Mouse (Mus musculus): ENCODE data around the gene Ccdc103. TPM values are rescaled to one million over a fixed set of nuclear protein-coding genes. Genes with fewer than 3 reads are reported as not detected.
A peak's percentile ranks its signal among the peaks of the same experiment; 100 is the strongest.

The Ccdc103 gene
- polyA plus RNA-seq, 1 experiment from 2014 or later, result 3.2 TPM

DNA sequence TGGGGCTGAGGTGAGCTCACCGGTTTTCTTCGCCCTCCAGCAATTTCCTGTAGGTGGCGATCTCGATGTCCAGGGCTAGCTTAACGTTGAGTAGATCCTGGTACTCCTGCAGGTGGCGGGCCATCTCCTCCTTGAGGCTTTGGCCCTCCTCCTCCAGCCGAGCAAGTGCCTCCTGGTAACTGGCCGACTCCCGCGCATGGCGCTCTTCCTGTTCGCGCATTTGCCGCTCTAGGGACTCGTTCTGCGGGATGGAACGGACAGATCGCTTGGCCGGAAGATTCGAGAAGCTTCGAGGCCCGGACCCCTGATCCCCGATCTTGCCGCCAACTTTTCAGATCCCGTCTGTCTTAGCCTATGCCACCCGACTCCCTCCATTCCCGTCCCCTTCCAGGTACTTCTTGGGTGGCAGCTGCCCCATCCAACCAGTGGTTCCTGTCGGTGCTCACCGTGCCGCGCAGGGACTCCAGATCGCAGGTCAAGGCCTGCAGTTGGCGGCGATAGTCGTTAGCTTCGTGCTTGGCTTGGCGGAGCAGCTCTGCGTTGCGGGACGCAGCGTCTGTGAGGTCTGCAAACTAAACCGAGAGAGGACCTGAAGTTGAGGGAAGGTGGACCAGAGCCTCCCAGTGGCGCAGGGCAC lies 12.1 kb downstream of the Ccdc103 start:
- H3K4me1 ChIP-seq, result peaks cover 8% of the 10 kb centered on the region; the same call in 1 of the 2 replicates
- no peaks in the 10 kb centered on the region for H3K36me3 ChIP-seq
- H3K9ac ChIP-seq, result peak overlapping the region; percentile 46
- peaks cover 52% of the 10 kb centered on the region for H3K27me3 ChIP-seq
- H3K27ac ChIP-seq, result no peak overlapping the region
- H3K4me2 ChIP-seq, result peak overlapping the region; percentile 74
- peak; percentile 55; the same call in 1 of the 2 replicates for ATAC-seq (ENCODE audit: borderline replicate concordance, extremely low read depth, low FRiP score, low TSS enrichment)
- 2% methylated on average over 43 of the region's 43 CpGs for WGBS
- H3K4me3 ChIP-seq, result peak overlapping the region; percentile 37
- no peaks in the 10 kb centered on the region for H3K9me3 ChIP-seq

DNA sequence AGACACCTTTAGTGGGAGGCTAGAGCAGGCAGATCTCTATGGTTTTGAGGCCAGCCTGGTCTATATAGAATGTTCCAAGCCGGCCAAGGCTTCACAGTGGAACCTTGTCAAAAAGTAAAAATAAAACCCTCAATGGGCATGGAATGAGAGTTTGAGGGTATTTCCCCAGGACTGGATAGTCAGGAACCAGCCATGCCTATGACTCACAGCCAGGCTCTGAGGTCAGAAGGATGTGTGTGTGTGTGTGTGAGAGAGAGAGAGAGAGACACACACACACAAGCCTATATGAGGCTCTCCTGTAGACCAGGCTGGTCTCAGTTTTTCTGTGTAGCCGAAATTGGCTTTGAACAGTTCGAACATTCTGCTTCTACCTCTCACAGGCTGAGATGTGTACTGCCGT lies 13.7 kb downstream of the Ccdc103 start:
- peaks cover 8% of the 10 kb centered on the region; the same call in 1 of the 2 replicates for H3K4me1 ChIP-seq
- H3K4me2 ChIP-seq, result no peak overlapping the region
- no peaks in the 10 kb centered on the region for H3K36me3 ChIP-seq
- no peak overlapping the region for H3K27ac ChIP-seq
- H3K27me3 ChIP-seq, result peaks cover 49% of the 10 kb centered on the region
- ATAC-seq (ENCODE audit: borderline replicate concordance, extremely low read depth, low FRiP score, low TSS enrichment), result no peak
- 87% methylated on average over 4 of the region's 4 CpGs for WGBS
- H3K9ac ChIP-seq, result no peak overlapping the region
- H3K4me3 ChIP-seq, result no peak overlapping the region
- no peaks in the 10 kb centered on the region for H3K9me3 ChIP-seq

DNA sequence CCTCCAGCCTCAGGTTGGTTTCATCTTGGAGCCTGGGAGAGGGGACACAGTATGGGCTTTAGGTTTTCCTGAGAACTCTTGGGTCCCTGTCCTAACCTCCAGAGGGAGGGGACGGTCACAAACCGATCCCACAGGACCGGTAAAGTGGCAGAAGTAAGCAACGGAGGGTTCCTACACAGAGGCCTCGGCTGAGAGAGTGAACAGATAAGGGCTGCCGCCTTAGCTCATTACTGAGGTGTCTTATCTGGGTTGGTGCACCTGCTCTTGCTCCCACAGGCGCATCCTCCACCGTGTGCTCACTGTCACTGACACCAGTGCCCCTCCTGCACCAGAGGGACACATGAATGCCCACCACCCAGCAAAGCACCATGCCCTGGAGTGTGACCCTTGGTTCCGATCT lies 14.8 kb downstream of the Ccdc103 start:
- H3K36me3 ChIP-seq, result no peaks in the 10 kb centered on the region
- WGBS, result 42% methylated on average over 9 of the region's 9 CpGs
- no peak for ATAC-seq (ENCODE audit: borderline replicate concordance, extremely low read depth, low FRiP score, low TSS enrichment)
- no peaks in the 10 kb centered on the region for H3K9me3 ChIP-seq
- H3K27me3 ChIP-seq, result peaks cover 49% of the 10 kb centered on the region
- no peak overlapping the region for H3K4me3 ChIP-seq
- H3K9ac ChIP-seq, result no peak overlapping the region
- H3K27ac ChIP-seq, result no peak overlapping the region
- no peak overlapping the region for H3K4me2 ChIP-seq
- H3K4me1 ChIP-seq, result peaks cover 8% of the 10 kb centered on the region; the same call in 1 of the 2 replicates

DNA sequence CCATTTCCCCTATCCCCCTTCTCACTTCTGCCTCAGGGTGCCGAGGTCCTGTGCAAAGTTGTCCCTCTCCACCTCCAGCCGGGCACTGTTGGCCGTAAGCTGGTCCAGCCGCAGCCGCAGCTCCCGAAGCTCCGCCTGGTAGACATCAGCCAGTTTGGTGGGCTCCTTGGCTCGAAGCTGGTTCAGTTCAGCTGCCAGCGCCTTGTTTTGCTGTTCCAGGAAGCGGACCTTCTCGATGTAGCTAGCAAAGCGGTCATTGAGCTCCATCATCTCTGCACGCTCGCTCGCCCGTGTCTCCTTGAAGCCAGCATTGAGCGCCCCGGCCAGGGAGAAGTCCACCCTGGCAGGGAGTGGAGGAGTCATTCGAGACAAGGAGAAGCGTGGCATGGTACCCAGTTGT lies 15.6 kb downstream of the Ccdc103 start:
- Histone ChIP-seq H3K27me3 (peaks cover 47% of the 10 kb centered on the region), H3K4me3 (no peak overlapping the region), H3K27ac (no peak overlapping the region), H3K4me1 (peaks cover 8% of the 10 kb centered on the region), H3K36me3 (no peaks in the 10 kb centered on the region), H3K9ac (no peak overlapping the region), H3K4me2 (no peak overlapping the region), H3K9me3 (no peaks in the 10 kb centered on the region)
- no peak for ATAC-seq (ENCODE audit: borderline replicate concordance, extremely low read depth, low FRiP score, low TSS enrichment)
- WGBS, result 69% methylated on average over 20 of the region's 20 CpGs

DNA sequence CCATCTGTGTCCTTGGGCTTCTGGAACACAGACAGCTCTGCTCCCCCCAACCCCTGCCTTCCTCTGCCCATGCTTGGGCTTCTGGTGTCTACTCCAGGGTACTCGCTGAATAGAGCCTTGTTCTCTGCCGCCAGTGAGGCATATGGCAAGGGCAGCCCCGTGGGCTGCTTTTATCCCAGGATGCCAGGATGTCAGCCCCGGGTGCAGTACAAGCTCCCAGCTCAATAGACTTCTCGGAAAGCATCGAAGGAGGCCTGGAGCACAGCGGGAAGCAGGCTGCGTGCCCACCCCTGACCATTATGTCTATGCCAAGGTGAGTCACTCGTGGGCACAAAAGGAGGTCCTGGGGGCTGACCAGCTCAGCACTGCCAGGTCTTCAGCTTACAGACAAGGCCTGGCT lies 17.4 kb downstream of the Ccdc103 start:
- Histone ChIP-seq H3K9me3 (no peaks in the 10 kb centered on the region), H3K4me3 (no peak overlapping the region), H3K4me2 (no peak overlapping the region), H3K9ac (no peak overlapping the region), H3K27ac (no peak overlapping the region), H3K27me3 (peaks cover 33% of the 10 kb centered on the region), H3K4me1 (peaks cover 1% of the 10 kb centered on the region; the same call in 1 of the 2 replicates), H3K36me3 (no peaks in the 10 kb centered on the region)
- no peak for ATAC-seq (ENCODE audit: borderline replicate concordance, extremely low read depth, low FRiP score, low TSS enrichment)
- WGBS, result 75% methylated on average over 9 of the region's 9 CpGs

DNA sequence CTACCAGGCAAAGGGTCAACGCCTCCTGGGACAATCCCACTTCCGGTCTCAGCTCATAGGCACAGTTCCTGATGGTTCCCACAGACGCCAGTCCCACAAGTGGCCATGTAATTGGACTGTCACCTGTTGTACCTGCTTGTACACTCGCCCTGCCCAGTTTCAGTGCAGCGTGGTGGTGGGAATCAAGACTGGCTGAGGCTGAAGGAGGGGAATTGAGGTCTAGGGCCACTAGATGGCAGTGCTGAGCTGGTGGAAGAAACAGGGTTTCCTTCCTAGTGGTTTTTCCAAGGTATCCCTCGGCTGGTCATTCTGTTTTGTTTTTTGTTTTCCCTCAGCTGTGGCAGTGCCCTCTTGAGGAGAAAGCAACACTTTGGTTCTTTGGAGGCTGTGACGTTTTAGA lies 19.8 kb downstream of the Ccdc103 start, which contains the start of gene Gfap:
Gene Gfap (minus strand): TSS at position 150 of the 400 bp plus-strand sequence.
- H3K9me3 ChIP-seq, result no peaks in the 10 kb centered on the region
- peaks cover 10% of the 10 kb centered on the region for H3K27me3 ChIP-seq
- peaks cover 10% of the 10 kb centered on the region for H3K36me3 ChIP-seq
- WGBS, result 10% methylated on average over 7 of the region's 7 CpGs
- H3K4me1 ChIP-seq, result no peaks in the 10 kb centered on the region; the same call in 1 of the 2 replicates
- no peak within 1 kb of the TSS for H3K4me2 ChIP-seq
- no peak for ATAC-seq (ENCODE audit: borderline replicate concordance, extremely low read depth, low FRiP score, low TSS enrichment)
- H3K4me3 ChIP-seq, result no peak within 1 kb of the TSS
- no peak within 1 kb of the TSS for H3K27ac ChIP-seq
- H3K9ac ChIP-seq, result no peak within 1 kb of the TSS

DNA sequence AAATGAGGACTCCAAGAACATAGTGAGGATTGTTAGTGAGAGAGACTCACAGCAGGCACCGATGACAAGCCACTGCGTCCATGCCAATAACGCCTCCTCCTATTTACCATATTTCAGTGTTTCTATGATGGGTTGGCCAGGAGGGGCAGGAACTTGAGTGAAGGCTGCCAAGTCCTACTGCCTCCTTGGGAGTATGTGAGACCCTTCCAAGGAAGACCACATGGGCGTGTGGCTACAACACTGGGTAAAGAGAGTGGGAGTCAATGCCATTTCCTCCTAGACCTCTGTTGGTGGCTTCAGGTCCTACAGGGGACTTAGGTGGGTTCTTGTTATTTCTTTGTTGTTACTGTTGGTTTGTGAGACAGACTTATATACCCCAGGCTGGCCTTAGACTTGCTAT lies 20.2 kb downstream of the Ccdc103 start:
- Histone ChIP-seq H3K27me3 (peaks cover 5% of the 10 kb centered on the region), H3K36me3 (peaks cover 15% of the 10 kb centered on the region), H3K27ac (no peak overlapping the region), H3K9me3 (no peaks in the 10 kb centered on the region), H3K4me3 (no peak overlapping the region), H3K9ac (no peak overlapping the region), H3K4me2 (no peak overlapping the region), H3K4me1 (no peaks in the 10 kb centered on the region; the same call in 1 of the 2 replicates)
- WGBS, result 54% methylated on average over 4 of the region's 4 CpGs
- ATAC-seq (ENCODE audit: borderline replicate concordance, extremely low read depth, low FRiP score, low TSS enrichment), result peak; percentile 19; the same call in 1 of the 2 replicates

DNA sequence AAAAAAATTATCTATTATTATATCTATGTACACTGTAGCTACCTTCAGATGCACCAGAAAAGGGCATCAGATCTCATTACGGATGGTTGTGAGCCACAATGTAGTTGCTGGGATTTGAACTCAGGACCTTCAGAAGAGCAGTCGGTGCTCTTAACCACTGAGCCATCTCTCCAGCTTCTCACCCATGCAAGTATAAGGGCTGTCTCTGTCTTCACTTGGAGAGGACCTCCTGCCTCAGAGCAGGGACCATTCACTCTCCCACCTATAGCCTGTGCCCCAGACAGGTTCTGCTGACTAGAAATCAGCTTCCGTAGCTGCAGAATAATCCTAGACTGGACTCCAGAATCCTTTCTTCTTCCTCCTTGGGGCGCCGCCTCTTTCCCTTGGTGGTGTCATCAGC lies 21.1 kb downstream of the Ccdc103 start:
- Histone ChIP-seq H3K9ac (no peak overlapping the region), H3K36me3 (peaks cover 24% of the 10 kb centered on the region), H3K4me2 (no peak overlapping the region), H3K4me1 (no peaks in the 10 kb centered on the region; the same call in 1 of the 2 replicates), H3K27ac (no peak overlapping the region), H3K4me3 (no peak overlapping the region), H3K27me3 (no peaks in the 10 kb centered on the region), H3K9me3 (no peaks in the 10 kb centered on the region)
- no peak for ATAC-seq (ENCODE audit: borderline replicate concordance, extremely low read depth, low FRiP score, low TSS enrichment)
- WGBS, result 75% methylated on average over 5 of the region's 5 CpGs

DNA sequence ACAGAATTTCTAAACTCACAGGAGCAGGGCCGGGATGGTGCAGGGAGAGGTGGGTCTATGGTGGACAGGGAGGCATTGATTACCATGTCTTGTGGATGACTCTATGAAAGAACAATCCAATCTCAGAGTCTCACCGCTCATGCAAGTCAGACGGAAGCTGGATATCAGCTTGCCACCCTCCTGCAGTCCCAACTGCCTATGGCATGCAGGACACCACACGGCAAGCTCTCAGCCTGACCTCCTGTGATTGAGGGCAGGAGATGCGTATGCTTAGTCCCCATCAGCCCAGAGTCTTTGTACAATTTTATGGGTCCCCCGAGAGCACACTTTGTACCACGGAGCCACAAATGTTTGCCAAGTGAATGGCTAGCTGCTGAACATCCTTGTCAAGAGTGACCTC lies 22.6 kb downstream of the Ccdc103 start:
- Histone ChIP-seq H3K9ac (no peak overlapping the region), H3K4me1 (no peaks in the 10 kb centered on the region; the same call in 1 of the 2 replicates), H3K9me3 (no peaks in the 10 kb centered on the region), H3K36me3 (peaks cover 39% of the 10 kb centered on the region), H3K4me3 (no peak overlapping the region), H3K27me3 (no peaks in the 10 kb centered on the region), H3K4me2 (no peak overlapping the region), H3K27ac (no peak overlapping the region)
- no peak for ATAC-seq (ENCODE audit: borderline replicate concordance, extremely low read depth, low FRiP score, low TSS enrichment)
- WGBS, result 72% methylated on average over 7 of the region's 7 CpGs

DNA sequence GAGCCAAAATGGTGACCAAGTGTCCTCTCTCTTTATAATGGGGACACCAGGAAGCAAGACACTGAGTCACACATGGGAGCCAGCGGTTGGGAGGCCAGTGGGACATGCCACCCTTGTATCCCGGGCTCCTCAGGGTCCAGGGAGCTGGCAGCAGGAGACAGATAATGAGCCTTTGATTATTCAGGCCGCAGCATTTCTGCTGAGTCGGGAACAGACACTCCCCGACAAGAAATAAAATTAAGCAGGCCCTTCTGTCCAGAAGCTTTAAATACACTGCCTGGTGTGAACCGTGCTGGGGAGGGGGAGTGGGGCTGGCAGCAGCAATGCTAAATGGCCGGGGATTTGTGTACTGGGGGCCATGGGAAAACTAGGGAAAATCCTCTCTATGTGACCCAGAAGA lies 30.4 kb downstream of the Ccdc103 start:
- WGBS, result 76% methylated on average over 7 of the region's 7 CpGs
- no peak overlapping the region for H3K9ac ChIP-seq
- H3K4me2 ChIP-seq, result no peak overlapping the region
- H3K27ac ChIP-seq, result no peak overlapping the region
- peaks cover 93% of the 10 kb centered on the region for H3K36me3 ChIP-seq
- H3K9me3 ChIP-seq, result no peaks in the 10 kb centered on the region
- H3K27me3 ChIP-seq, result no peaks in the 10 kb centered on the region
- no peak overlapping the region for H3K4me3 ChIP-seq
- H3K4me1 ChIP-seq, result no peaks in the 10 kb centered on the region
- no peak for ATAC-seq (ENCODE audit: borderline replicate concordance, extremely low read depth, low FRiP score, low TSS enrichment)

DNA sequence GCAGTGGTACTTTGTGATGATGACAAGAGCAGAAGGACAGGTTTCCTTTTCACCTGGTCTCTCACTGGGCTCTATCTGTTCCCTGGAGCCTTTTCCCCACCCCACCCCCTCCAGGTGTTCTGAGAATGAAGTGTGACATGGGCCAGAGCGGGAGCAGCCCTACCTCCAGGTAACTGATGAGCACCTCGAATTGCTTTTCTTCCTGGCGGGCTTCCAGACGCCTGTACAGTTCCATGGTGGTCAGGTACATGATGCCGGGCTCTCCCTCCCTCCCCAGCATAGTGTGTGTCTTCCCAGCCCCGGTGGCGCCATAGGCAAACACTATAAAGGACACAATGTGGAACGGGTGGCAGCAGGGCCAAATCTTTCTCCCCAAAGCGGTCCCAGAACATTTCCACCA lies 34.4 kb downstream of the Ccdc103 start:
- Histone ChIP-seq H3K4me1 (no peaks in the 10 kb centered on the region), H3K4me3 (no peak overlapping the region), H3K27ac (no peak overlapping the region), H3K4me2 (no peak overlapping the region), H3K9me3 (no peaks in the 10 kb centered on the region), H3K9ac (no peak overlapping the region), H3K36me3 (peaks cover 53% of the 10 kb centered on the region), H3K27me3 (no peaks in the 10 kb centered on the region)
- 84% methylated on average over 9 of the region's 9 CpGs for WGBS
- ATAC-seq (ENCODE audit: borderline replicate concordance, extremely low read depth, low FRiP score, low TSS enrichment), result no peak

DNA sequence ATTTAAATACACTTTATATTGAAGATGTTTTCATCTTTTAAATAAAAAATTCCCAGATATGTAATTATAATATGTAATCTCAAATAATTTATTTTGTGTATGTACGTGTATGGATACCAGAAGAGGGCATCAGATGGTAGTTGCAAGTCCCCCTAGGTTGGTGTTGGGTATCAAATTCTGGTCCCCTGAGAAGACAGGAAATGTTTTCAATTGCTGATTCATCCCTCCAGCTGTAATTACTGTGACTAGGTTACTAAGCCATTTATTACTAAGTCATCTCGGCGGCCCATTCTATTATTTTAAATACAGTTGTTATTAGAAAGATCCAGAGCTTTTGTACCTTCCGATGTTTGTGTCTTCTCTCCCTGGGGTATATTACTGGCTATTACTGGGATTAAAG lies 37.1 kb downstream of the Ccdc103 start:
- Histone ChIP-seq H3K27me3 (no peaks in the 10 kb centered on the region), H3K4me3 (no peak overlapping the region), H3K36me3 (peaks cover 37% of the 10 kb centered on the region), H3K27ac (no peak overlapping the region), H3K9ac (no peak overlapping the region), H3K4me2 (no peak overlapping the region), H3K9me3 (no peaks in the 10 kb centered on the region), H3K4me1 (peaks cover 17% of the 10 kb centered on the region)
- WGBS, result 85% methylated on average over 4 of the region's 4 CpGs
- ATAC-seq (ENCODE audit: borderline replicate concordance, extremely low read depth, low FRiP score, low TSS enrichment), result no peak

All from lung, embryonic 15.5 days (tissue).